Mouse (Mus musculus) frontal cortex, adult (tissue): ENCODE data around the gene Pdzd3.

Experiments
- ATAC-seq: cut with Nextera tagmentation; 2 replicates; pipeline ENCODE4 v1.9.2; 2017; ENCODE audit warnings: mild to moderate bottlenecking, moderate library complexity, mixed read lengths; ENCODE audit not compliant: low TSS enrichment

Gene Pdzd3

DNA sequence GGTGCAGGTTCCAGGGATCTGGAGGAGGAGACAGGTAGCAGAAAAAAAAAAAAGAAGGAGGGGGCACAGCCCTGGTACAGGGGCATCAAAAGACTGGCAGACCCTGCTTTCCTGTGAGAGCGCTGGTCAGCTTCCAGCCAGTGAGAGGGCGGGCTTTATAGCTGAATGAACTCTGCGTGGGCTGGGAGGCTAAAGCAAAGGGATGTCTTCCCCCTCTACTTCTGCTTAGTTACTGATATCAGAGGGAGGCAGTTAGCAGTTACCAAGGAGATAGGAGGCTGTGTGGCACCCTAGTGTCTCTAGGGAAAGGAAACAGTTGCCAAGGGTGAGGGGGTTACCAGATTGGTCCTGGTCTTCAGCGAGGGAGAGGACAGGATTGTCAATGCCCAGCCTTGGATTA is 826 bp downstream of the Pdzd3 start:
- no peak for ATAC-seq

DNA sequence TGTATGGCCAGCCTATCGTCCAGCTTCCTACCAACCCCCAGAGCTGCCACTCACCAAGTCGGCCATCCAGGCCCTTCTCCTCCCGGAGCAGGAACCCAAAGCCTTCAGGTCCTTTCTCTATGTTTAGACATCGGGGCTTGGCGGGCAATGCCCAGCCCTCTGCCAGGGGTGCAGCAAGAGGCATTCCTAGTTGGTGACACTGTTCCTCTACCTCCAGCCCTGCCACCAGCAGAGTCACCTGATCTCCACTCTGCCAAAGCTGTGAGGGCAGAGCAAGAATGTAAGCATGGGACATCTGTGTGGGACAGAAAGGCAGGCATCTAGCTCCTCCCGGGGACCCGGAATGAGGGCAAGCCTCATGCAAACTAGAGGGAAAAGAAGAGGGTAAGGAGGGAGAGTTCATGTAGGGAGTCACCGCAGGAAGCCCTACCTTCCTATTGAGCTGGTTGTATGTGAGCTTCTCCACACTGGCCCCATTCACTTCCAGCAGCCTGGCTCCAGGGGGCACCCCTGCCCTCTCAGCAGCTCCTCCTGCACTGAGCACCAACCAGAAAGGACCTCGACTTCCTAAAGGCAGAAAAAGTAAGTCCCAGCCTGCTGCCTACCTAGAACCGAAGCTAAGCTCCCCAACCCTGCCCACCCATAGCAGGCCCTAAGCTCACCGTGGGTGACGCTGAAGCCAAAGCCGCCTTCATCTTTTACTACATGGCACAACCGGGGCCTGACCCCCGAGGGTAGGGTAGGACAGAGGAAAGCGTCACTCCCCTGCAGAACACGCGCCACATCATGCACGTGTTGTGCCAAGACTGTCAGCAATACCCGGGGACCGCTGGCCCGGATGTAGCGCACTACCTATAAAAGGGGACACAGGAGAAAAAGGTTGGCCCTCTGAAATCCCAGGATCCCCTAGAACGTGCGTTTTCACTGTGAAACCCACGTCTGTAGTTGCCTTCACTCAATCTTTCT is 1.8 kb downstream of the Pdzd3 start:
- ATAC-seq, result peak; percentile 81; the same call in 1 of the 2 replicates

DNA sequence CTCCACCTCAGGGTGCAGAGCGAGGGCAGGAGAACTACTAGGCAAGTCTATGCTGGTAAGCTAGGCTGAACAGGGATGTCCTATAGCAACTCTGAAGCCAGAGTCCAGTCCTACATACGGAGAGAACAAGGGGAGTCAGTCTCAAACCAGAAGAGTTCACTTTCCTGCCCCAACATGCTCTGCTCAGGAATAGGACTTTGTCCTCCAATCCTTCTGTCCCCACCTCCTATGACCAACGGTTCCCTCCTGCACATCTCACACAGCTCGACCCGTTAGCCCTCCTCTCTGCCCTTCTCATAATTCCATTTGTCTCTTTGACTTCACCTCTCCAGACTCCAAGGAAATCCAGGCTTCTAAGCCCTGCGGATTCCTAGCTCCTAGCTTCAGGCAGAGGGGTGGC is 3.4 kb downstream of the Pdzd3 start:
- no peak for ATAC-seq

DNA sequence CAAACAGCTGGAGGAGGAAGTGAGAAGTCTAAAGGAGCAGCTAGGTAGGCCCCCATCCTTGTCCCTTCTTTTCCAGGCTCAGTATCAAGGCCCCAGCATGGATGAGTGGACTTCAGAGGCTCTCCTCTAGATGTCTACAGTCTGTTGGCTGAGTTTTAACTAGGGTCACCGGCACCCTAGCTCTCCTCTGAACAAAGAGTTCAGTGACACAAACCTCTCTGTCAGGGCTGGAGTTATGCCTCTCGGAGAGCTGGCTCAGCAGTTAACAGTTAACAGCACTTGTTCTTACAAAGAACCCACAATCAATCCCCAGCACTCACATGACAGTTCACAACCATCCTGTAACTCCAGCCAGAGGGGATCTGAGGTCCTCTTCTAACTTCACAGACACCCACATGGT is 7.7 kb downstream of the Pdzd3 start:
- no peak for ATAC-seq

DNA sequence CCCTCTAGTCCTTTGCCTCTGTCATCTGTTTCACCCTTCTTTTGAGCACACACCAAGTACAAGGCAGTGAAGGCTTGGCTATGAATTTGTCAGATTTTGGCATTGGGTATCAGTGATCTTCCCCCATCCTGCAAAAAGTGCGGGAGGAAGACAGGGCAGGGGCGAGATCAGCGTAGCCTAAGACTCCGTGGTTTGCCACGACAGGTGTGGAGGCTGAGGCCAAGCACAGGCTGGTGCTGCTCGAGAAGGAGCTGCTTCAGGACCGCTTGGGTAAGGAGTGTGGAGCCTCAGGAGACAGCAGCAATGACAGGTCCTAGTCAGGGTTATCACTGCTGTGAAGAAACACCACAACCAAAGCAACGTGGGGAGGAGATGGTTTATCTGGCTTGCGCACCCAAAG is 9.9 kb downstream of the Pdzd3 start:
- no peak for ATAC-seq

DNA sequence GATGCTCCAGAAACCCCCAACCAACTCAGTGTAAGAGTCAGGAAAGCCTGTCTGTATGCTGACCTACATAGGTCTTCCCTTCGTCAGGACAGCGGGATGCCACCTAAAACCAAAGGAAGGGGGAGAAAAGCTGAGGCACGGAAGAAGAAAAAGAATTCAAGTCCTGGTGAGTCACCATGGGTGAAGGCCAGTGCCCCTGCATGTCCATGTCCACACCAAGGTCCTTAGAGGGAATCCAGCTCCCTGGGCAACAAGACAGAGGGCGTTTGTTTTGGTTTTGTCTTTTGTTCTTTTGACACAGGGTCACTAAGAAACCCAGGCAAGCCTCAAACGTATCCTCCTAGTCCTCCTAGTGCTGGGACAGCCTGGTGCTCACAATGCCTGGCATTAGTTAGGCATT is 10.4 kb downstream of the Pdzd3 start:
- ATAC-seq, result no peak

DNA sequence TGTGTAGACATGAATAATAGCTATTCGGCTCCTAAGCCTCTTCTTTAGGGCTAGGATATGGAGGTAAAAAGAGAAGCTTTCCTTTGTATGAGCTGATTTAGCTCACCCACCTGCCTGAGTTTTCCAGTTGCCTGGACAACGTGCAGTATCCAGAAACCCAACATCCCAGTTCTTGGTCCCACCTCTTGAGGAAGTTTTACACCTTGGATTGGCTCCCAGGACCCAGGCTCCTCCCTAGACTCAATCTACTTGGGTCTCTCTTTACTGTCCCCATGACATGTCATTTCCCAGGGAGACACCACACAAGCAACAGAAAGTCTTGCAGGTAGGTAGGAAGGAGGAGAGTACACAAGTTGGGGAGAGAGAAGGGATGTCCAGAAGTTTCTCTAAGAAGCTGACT is 10.9 kb downstream of the Pdzd3 start, which contains the start of gene Ccdc153:
TSS of gene Ccdc153 (plus strand) at position 278 of the 400 bp plus-strand sequence.
- no peak for ATAC-seq

DNA sequence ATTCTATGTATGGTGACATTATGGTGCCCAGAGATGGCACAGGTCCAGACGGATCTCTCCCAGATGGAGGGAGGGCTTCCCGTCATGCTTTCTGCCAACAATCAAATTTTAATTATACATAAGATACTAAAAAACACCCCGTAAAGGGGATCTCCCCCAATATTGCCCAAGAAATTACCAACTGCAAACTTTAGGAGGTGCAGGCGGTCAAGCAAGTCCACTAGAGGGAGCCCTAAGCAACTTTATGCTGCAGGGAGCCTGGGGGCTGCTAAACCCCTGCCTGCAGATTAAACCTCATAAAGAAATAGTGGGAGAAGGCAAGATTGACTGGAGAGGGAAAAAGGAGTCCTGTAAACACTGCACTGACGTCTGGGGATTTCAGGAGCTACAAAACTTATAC is 11.8 kb downstream of the Pdzd3 start:
- ATAC-seq, result no peak

DNA sequence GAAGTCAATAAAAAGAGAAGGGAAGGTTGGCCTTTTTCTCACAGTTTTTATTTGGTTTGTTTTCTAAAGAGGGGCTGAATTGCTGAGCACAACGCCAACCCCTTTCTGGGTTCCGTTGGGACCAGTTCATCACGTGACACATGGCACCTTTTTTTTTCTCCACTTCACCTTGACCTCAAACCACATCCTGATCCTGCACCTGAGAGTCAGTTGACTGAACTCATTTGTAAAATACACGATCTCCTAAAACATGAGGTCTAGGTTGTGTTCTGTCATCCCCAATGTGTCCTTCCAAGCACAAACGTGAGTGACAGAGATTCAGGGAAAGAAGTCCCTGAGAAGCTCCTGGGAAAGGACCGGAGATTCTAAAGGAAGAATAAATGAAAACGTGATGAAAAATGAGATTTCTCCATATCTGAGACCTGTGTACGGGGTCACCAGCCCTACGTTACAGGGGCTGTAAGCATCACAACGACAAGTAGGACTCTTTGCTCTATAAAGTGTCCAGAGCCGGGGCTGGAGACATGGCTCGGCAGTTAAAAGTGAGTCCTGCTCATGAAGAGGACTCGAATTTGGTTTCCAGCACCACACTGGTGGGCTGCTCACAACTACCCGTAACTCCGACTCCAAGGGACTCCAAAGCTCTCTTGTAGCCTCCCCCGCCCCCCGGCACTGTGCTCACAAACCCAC is 12.6 kb downstream of the Pdzd3 start:
- no peak for ATAC-seq

DNA sequence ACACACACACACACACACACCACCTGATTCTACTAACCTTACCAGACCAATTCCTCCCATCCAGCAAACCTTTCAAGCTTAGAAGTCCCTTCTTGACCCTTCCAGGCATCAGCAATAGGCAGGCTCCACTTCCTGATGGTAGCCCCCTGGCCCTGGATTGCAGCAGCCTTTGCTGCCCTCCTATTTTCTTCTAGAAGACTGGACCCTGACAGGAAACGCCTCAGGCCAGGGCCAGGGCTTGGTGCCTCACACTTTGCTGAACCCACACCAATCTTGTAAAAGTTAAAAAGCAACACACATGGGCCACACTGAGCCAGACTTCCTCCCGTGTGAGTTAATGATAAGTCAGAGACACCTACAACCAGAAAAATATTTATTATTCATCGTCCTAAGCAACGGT is 14.1 kb downstream of the Pdzd3 start:
- no peak for ATAC-seq

DNA sequence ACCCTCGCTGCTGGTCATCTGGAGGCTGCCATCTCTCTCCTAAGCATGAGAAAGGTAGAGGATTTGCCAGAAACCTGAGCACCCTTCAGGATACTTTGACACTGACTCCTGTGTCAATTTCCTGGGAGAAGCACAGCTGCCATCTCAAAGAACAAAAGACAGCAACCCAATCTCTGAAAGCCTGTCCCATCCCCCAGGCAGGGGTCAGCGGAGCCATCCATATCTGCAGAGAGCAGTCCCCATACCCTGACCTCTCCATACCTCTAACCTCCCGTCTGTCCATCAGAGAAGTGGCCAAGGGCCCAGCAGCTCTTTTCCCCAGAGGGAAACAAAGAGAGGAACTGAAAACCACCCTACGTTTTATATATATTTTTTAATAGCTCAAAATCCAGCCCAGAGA is 14.7 kb downstream of the Pdzd3 start:
- no peak for ATAC-seq

DNA sequence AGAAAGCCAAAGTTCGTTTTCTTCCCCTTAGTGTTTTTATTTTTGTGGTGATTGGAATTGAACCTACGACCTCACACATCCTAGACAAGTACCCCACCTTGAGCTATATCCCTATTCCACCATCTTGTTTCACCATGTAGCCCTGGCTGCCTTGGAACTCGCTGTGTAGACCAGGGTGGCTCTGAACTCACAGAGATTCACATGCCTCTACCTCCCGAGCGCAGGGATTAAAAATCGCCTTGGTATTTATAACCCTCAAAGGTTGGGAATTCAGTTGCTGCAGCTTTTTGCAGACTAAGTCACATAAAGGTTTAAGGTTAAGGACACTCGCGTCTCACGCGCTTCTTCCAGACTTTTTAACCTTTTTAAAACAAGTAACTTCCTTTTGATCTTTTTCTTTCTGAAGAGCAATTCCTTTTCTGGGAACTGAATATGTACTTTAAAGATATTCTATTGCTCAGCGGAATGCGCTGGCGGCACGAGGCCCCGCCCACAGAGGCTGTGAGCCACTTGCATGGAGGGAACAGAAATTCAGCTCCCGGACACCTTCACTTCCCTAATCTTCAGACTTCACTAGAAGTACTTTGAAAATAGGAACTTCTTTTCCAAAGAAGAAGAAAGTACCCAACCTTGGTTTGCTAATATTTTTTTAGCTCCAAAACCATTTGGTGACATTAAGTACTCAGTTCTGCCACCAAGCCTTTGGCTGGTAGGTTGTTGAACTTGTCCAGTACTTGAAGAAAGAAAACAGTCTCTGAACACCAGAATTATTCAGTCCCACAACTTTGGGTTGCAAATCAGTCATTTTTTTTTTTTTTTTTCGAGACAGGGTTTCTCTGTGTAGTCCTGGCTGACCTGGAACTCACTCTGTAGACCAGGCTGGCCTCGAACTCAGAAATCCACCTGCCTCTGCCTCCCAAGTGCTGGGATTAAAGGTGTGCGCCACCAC is 16.5 kb downstream of the Pdzd3 start:
- peak; percentile 24 for ATAC-seq

DNA sequence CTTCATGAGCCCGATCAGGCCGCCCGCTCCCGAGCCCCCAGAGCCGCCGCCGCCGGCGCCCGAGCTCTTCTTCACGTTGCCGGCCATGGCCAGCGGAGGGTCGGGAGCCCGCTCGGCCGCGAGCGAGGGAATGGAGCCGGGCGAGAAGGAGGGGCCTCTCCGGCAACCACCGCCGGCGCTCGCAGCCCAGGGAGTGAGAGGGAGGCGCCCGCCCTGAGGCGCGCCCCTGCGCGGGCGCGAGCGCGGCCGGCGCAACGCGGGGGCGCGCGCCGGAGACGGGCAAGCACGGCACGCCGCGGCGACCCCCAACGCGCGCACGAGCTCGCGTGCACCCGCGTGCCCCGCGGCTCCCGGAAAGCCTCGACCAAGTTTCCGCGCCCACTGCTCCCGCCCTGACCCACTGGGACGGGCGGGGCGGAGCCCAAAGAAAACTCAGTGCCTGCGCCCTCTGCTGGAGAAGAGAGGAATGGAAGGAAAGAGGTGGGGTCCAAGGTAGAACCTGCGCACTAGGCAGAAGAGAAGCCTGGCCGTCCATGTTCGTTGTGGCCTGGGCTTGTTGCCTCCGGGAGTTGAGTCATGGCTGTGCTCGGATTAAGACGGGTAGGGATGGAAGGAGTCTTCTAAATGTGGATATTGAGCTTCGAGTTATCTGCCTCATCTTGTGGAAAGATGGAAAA is 17.3 kb downstream of the Pdzd3 start, which contains the start of gene Cbl:
TSS of gene Cbl (minus strand) at position 248 of the 677 bp plus-strand sequence.
- ATAC-seq, result peak; percentile 88

DNA sequence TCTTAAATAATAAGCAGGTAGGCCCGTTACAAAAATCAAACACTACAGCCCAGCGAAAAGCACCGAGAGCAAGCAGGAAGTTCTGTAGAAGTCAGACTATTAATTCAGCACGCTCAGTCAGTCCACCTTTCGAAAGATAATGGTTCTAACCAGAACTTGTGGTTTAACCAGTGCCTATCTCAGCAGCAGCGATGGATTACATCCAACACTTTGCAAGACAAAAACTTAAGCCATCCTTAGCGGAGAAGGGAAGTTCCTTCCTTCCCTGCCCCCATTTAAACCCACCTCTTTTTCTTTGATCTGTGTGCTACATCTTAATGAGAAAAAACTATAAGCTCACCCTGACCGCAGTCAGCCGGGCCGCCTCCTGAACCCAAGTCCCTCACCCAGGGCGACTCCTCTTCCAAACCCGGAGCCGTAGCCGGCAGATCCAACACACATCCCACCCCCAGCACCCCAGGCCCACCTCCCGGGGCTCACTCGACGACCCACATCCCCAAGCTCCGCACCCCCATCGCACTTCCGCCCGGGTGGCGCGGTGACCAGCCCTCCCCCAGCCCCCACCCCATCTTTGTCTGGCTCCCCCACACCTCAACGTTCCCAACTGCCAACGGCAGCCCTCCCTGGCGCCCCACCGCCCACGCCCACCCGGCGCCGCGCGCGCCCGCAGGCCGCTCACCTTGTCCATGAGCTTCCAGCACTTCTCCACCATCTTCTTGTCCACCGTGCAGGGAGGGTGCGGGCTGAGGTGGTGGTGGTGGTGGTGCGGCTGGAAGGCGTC is 18.1 kb downstream of the Pdzd3 start:
- peak; percentile 41; the same call in 1 of the 2 replicates for ATAC-seq

DNA sequence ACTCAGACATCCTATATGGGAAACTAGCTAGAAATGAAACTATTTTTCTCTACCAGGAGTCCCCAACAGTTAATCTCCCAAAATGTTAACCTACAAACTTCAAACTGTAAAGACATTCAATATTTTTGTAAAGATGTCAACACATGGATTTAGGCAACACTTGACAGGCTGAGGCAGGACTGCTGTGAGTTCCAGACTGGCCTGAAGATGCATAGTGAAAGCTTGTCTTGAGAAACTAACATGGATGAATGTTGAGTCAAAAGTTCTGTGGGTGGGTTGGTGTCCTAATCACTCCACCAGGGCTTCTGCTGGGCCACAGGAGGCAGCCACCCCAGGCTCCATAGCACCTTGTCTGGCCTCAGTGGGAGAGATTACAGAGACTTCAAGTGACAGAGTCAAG is 19.7 kb downstream of the Pdzd3 start:
- ATAC-seq, result no peak

DNA sequence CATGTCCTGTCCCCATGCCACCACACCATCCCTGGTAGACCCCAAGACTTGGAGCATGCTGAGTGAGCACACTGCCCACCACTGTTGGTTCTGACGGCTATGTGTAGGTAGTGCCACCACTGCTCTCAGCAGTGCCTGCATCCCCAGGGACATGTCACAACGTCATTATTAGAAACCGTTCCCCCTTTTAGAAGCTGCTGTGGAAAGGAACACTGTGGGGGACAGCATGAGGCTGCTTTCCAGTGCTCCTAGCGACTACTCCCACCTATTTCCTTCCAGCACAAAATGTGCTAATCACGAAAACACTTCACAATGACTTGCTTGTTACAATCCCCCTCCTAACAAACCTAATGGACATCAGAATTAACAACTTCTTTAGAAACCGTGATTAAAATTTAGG is 25.3 kb downstream of the Pdzd3 start:
- no peak for ATAC-seq

DNA sequence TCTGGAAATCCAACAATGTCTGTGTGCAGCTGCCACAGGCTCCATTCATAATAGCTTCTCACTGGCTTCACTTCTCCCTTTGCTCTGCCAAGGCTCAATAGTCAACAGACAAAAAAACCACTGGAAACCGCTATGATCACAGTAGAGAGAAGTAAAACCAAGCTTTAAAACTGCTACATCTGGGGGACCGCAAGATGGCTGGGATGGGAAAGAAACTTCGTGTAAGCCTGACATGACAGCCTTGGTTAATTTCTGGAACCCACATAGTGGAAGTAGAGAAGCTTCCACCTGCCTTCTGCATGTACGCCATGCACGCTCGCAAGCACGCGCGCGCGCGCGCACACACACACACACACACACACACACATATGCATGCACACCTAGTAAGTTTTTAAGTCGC is 37.7 kb downstream of the Pdzd3 start:
- ATAC-seq, result no peak

DNA sequence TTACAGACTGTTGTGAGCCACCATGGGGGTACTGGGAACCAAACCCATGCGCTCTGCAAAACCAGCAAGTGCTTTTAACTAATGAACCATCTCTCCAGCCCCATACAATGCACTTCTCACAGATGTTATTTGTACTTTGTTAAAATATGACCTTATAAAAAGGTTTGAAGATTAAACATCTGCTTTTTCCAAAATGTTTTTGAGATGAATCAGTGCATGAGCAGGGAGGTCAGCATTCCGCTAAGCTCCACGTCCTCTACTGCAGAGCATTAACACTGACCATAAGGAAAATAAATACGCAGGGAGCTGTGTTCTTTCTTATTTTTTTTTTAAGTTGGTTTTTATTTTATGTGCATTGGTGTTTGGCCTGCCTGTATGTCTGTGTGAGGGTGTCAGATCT is 38.9 kb downstream of the Pdzd3 start:
- ATAC-seq, result no peak

DNA sequence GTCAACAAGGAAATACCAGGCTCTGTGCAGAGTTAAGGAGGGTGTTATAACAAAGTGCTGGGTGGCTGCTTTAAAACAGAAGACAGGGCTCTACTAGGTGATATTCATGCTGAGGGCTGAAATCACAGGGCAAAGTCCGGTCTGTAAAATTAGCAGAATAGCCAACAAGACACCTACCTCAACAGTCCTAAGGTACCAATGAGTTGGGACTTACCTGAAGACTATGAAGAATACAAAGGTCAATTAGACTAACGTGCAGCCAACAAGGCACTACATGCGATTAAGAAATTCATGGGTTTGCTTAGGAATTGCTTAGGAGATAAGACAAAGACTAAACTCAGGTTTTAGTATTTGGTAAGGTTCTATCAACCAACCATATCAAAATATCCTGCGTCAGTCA is 41.9 kb downstream of the Pdzd3 start:
- ATAC-seq, result no peak

DNA sequence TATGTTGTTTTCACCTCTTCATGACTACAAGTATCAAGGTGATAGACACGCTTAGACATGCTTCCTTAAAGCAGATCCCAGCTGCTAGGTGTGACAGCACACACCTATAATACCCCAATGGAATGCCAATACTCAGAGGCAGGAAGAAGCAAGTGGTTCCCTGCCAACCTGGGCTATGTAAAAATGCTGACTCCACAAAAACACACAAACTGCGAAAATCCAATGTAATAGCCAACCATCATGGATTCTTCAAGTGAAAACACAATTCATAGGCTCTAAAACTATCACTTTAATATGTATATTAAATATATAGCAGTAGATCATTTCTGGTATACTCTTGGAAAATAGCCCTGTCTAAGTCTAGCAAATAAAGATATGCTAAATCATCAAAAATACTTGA is 43.4 kb downstream of the Pdzd3 start:
- ATAC-seq, result no peak
